ENCODE assay signal across 14 mouse cellular contexts in genomic region chr1:106540130-106540529, GRCm38 (mm10).
"Had no signal": no experiment of that assay in that cellular context is flagged by ENCODE, and none has a peak within 500 bp of the region (broad histone marks: within the 10 kb centered on the region; RNA-seq: fewer than 3 reads in every experiment).

No protein-coding gene starts in this region.

- H3K4me3 ChIP-seq: layer of hippocampus, adult 2 months; liver, embryonic 13.5 days; midbrain, embryonic 12.5 days; midbrain, embryonic 15.5 days had no signal

- H3K4me1 ChIP-seq: liver, embryonic 13.5 days; midbrain, embryonic 12.5 days; midbrain, embryonic 15.5 days had no signal

- H3K9ac ChIP-seq: liver, embryonic 13.5 days; midbrain, embryonic 12.5 days; midbrain, embryonic 15.5 days had no signal

- ATAC-seq: midbrain, embryonic 15.5 days had no signal

- H3K27me3 ChIP-seq: liver, embryonic 13.5 days; midbrain, embryonic 12.5 days; midbrain, embryonic 15.5 days had no signal

- H3K9me3 ChIP-seq: liver, embryonic 13.5 days; midbrain, embryonic 12.5 days; midbrain, embryonic 15.5 days had no signal

- H3K36me3 ChIP-seq: liver, embryonic 13.5 days; midbrain, embryonic 12.5 days; midbrain, embryonic 15.5 days had no signal

- H3K4me2 ChIP-seq: liver, embryonic 13.5 days; midbrain, embryonic 12.5 days; midbrain, embryonic 15.5 days had no signal

- H3K27ac ChIP-seq: layer of hippocampus, adult 2 months; liver, embryonic 13.5 days; midbrain, embryonic 12.5 days; midbrain, embryonic 15.5 days had no signal

- DNase-seq: kidney, adult 18-20 months; kidney, adult 9 months; kidney, postnatal 14 days; kidney, postnatal 4 days; layer of hippocampus, adult 9-11 months; liver, embryonic 13.5 days; lung, adult 2 months; lung, postnatal 14 days; lung, postnatal 4 days; thymus, adult 18-20 months; thymus, postnatal 4 days had no signal
